Mouse (Mus musculus) cerebellum, adult 11-12 months (tissue): Measurements from ENCODE around the gene Eef1g.
"Not testable (repeated sequence)": the region's sequence is repeated elsewhere in the genome, so short reads cannot be mapped to it uniquely, and the experiment has no call there.

Source experiments
- DNase-seq: peaks from one replicate; pipeline ENCODE4 v3.0.0; 2022

Gene Eef1g

GRCm38 (mm10) chr19:8946929-8947328 lies 19.9 kb upstream of the Eef1g start:
- no peak for DNase-seq

GRCm38 (mm10) chr19:8950190-8950589 lies 16.7 kb upstream of the Eef1g start:
- no peak for DNase-seq

DNA sequence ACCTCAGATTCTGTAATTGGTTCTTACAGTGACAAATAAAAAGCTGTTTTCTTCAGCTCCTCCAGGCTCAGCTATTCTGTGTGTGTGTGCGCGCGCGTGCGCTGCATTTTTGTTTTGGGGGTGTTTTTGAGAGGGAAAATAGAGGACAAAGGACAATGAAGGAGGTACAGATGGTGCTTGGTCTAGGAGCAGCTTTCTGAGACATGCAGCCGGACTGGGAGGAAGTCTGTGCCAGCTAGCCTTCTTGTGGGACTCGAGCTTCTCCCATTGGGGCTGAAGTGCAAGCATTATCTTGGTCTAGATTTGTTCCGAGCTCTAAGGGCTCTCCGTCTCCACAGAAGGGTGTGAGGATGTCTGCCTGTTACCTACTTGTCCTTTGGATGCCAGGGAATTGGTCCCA lies 14.6 kb upstream of the Eef1g start:
- DNase-seq: no peak

- DNase-seq: peak; percentile 91
Measured at GRCm38 (mm10) chr19:8953135-8954039, 13.5 kb upstream of the Eef1g start, which contains the start of gene Tut1. TSS of gene Tut1 (plus strand) at chr19:8953847.

DNA sequence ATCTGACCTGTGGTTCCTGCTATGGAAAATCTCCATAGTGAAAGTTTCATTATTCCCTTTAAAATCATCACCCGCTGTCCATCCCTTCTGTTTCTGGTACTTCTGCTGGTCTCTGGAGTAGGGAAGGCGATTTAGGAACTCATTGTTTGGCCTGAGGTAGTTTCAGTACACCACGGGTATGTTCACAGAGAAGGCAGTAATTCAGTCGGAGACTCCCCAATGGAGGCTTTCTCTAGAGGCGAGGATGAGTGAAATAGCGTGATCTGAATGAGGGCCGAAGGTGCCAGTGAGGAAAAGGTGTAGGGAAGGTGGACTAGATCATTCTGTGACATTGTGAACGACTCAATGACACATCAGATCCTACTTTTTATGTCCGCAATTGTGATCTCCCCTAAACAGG lies 12.7 kb upstream of the Eef1g start:
- no peak for DNase-seq

DNA sequence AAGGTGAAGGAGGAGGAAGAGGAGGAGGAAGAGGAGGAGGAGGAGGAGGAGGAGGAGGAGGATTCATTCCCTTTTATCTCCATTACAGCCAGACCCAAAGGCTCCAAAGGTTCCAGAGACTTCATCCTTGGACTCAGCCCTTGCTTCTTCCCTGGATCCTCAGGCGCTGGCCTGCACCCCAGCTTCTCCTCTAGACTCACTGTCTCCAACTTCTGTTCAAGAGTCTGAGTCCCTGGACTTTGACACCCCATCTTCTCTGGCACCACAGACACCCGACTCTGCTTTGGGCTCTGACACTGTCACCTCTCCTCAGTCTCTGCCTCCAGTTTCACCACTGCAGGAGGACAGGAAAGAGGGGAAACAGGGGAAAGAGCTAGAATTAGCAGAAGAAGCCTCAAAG lies 4.6 kb upstream of the Eef1g start:
- DNase-seq: no peak

DNA sequence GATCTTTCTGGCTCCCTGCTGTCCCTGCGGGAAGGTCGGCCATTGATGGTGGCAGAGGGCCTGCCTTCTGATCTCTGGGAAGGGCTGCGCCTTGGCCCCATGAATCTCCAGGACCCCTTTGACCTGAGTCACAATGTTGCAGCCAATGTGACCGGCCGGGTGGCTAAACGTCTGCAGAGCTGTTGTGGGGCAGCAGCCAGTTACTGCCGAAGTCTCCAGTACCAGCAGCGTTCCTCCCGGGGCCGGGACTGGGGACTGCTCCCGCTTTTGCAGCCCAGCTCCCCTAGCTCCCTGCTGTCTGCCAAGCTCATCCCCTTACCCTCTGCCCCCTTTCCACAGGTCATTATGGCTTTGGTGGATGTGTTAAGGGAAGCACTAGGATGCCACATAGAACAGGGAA lies 1.8 kb upstream of the Eef1g start:
- peak; percentile 63 for DNase-seq

- peak; percentile 76 for DNase-seq
Measured at GRCm38 (mm10) chr19:8965771-8966170, 1.1 kb upstream of the Eef1g start.

DNA sequence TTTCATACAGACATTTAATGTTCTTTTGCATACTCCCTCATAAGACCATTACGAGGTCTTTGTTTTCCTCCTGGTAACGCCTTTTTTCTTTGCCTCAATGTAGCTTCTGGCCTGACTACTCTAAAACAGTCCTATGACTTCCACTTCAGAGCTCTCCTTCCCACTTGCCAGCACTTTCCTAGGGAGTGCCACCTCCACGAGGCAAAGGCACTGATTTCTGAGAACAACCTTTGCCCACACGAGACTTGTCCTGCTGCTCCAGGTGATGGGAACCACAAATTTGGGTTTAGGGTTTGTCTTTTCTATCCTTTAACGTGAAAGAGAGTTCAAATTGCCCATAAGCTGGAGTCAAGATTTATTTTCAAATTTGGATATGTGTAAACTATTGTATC lies 647 bp upstream of the Eef1g start:
- no peak for DNase-seq

- no peak for DNase-seq
Measured at GRCm38 (mm10) chr19:8967373-8967743, 517 bp downstream of the Eef1g start.

DNA sequence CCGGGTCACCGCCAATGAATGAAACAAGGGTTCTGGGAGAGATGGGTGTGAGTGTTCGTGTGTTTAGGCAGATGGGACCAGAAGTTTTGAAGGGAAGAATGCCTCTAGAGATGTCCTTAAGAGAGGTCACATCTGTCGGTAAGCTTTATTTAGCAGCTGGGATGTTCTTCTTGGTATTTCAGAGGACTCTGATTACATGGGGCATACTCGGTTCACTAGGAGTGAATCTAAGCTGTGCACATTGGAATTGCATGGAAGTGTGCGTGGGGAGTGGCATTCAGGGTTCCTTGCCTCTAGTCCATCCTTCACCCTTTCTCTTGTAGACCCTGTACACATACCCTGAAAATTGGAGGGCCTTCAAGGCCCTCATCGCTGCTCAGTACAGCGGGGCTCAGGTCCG lies 1.1 kb downstream of the Eef1g start:
- no peak for DNase-seq

DNA sequence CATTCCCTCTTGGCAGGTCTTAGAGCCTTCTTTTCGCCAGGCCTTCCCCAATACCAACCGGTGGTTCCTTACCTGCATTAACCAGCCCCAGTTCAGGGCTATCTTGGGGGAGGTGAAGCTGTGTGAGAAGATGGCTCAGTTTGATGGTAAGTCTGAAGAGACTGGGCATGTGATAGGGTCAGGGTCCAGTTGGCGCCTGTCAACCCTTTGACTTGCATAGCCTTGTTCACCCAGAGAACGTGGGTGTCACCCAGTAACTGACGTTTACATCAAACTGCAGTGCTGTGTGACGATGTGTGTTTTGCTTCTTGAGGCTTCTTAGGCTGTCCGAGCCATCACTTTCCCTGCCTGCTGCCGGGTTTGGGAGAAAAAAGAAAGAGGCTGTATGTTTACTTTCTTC lies 5.7 kb downstream of the Eef1g start:
- DNase-seq: not testable (repeated sequence)

GRCm38 (mm10) chr19:8974638-8975037 lies 7.8 kb downstream of the Eef1g start:
- no peak for DNase-seq

DNA sequence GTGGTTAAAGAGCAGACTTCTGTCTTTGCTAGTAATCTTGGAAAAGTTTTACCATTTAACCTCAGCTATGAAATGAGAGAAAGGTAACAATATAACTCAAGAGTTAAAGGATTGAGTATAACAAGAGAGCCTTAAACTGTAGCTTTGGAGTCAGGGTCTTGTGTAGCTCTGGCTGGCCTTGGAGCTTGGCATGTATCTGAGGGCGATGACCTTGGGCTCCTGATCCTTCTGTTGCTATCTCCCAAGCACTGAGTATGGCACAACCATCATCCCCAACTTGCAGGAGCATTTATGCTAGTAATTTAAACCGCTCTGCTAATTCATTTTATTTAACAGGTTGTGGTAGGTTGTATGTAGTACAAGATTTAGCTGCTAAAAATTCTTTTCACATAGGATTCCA lies 8.7 kb downstream of the Eef1g start:
- no peak for DNase-seq

GRCm38 (mm10) chr19:8976535-8976934 lies 9.7 kb downstream of the Eef1g start:
- no peak for DNase-seq

GRCm38 (mm10) chr19:8980771-8981170 lies 13.9 kb downstream of the Eef1g start:
- DNase-seq: no peak

GRCm38 (mm10) chr19:8981450-8982168 lies 14.8 kb downstream of the Eef1g start:
- no peak for DNase-seq

DNA sequence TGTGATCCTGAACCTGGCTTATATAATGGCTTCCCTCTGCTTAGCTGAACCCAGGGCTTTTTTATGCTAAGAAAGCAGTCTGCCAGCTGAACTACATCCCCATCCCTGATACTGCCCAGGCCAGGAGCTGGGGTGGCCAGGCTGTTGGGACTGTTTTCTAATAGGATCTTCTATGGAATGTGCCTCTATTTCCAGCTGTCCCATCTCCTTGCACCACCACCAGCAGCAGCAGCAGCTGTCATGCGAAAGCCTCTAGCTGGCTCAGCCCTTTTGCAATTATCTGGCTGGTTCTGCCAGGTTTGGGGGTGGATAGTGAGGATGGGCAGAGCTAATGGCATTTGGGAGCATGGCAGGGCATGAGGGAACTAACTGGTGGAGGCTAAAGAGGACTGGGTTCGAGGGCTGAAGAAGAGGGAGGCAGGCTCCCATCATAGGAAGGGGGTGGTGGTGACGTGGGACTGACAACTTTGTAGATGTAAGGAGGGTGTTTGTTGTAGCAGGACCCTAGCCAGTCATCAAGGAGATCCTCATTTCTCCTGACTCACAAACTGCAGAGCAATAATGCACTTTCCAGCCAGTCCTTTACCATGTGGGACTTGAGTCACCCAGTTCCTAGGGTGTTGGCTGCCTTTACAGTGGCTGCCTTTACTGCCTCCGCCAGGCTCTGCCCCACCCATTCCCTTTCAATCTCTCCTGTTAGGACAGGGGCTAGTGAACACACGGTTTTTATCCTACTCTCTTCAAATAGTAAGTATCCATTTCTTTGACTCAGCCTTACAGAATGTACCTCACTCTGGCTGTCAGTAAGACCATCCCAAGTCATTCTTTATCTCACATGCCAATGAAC lies 15.7 kb downstream of the Eef1g start:
- DNase-seq: no peak

DNA sequence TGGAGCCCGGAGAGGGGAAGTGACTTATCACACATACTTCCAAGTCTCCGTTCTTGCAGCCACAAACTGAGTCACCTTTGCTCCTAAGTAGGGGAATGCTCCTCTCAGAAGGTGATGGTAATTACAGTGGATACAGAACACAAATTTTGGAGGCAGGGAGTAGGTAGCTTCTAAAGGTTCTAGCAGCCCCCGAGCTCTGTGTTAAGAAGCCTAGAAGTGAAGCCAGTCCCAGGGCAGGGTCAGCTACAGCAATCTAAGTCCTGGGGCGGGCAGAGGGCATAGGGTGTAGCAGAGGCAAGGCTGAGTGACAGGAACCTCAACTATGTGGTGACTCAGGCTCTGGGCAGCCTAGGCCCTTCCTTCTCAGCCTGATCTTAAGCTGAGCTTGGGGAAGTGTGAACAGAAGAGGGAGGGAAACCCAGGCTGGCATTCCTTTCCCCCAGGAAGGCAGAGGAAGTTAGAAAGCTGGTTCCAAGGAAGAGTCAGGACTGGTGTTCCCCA lies 16.4 kb downstream of the Eef1g start:
- DNase-seq: no peak

- DNase-seq: no peak
Measured at GRCm38 (mm10) chr19:8984255-8984868, 17.5 kb downstream of the Eef1g start.

DNA sequence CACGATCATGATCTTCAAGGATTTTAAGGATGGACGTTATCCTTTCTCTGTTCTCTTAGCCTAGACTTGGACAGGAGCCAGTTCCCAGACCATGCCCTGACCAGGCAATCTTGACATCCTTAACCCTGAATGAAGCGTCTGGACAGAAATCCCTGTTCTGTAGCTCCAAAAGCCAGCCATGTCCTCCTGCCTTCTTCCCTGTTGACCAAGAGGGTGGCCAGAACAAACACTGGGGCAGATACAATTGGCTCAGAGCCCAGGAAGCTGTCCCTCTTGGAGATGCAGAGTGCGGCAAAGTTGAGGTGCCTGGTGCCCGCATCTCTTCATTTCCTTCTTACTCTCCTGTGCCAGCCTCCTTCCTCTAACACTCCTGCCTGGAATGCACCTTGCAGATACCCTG lies 19.1 kb downstream of the Eef1g start:
- no peak for DNase-seq

DNA sequence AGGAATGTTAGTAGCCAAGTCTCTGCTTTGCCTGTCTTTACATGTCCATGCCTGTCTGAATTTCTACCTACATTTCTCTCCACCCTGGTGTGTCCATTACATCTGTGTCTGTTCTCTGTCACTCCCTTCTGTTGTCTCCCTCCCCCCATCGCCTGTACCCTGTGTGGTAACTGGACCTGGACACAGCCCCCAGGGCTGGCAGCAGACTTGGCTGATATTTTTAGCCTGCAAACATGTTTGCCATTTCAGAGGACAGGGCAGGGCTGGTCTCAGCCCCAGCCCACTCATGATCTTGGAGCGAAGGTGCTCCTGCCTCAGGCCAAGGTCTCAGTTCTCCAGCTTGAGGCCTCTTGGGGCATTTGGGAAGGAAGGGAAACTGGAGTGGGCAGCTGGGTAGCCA lies 21.0 kb downstream of the Eef1g start:
- no peak for DNase-seq
